Mouse (Mus musculus): ENCODE measurements around the gene Cacna1a.

Cacna1a gene

GRCm38 (mm10) chr8:84388275-84388674 lies at the start of gene Cacna1a:
Cacna1a (plus strand) TSS chr8:84388440.
- DNase-seq, result no peak

GRCm38 (mm10) chr8:84338493-84338892 lies 49.7 kb upstream of the Cacna1a start:
- DNase-seq, result no peak

DNA sequence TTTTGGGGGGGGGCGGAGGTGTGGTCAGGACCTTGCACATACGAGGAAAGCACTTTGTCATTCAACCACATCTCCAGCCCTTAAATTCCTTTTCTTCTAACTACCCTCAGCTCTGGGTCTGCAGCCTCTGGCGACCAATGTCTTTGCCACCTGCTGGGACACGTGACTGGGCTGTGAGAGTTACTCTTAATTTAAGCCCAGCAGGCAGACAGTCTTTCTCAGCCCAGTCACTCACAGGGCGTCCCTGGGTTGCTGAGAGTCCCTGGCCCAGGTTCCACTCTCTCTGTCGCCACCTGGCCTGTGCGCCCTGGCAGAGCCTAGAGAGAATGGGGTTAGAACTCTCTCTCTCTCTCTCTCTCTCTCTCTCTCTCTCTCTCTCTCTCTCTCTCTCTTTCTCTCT lies 48.9 kb upstream of the Cacna1a start:
- no peak for DNase-seq

DNA sequence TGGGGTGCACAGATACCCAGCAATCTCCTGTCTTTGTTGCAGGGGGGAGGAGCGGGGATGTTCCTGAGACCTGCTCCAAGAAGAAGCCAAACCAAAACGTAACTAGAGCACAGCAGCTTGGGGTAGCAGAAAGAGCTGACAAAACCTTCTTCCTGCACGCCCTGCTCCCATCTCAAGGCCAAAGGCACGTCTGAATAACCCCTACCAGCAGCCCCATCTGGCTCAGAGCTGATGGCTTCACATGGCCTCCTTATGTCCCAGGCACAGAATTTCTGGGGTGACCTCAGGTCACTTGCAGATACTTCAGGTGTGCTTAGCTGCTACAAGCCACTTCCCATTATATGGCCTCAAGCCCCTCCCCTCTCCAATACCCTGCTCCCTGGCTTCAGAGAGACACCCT lies 48.4 kb upstream of the Cacna1a start:
- no peak for DNase-seq

- no peak for DNase-seq
These were observed 47.6 kb upstream of the Cacna1a start for GRCm38 (mm10) chr8:84340671-84341070.

GRCm38 (mm10) chr8:84345493-84345892 lies 42.7 kb upstream of the Cacna1a start:
- DNase-seq, result no peak

DNA sequence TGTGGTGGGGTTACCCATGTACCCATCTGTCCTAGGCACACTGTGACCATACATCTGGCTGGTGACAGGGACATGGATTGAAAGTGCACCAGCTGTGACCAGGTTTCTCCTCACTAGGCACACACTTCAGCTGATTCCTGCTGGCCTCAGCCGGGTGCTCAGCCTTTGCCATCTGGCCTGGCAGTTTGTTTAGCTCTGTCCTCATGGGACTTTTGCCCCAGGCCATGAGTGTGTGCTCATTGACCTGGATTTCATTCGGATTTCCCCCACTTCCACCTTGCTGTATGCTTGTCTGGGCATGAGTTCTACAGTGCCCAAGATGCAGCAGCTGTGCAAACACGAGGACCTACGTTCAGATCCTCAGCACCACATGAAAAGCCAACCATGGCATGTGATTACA lies 41.8 kb upstream of the Cacna1a start:
- DNase-seq, result no peak

- no peak for DNase-seq
These were observed 38.7 kb upstream of the Cacna1a start for GRCm38 (mm10) chr8:84349526-84349925.

- DNase-seq, result no peak
These were observed 37.3 kb upstream of the Cacna1a start for GRCm38 (mm10) chr8:84350960-84351359.

DNA sequence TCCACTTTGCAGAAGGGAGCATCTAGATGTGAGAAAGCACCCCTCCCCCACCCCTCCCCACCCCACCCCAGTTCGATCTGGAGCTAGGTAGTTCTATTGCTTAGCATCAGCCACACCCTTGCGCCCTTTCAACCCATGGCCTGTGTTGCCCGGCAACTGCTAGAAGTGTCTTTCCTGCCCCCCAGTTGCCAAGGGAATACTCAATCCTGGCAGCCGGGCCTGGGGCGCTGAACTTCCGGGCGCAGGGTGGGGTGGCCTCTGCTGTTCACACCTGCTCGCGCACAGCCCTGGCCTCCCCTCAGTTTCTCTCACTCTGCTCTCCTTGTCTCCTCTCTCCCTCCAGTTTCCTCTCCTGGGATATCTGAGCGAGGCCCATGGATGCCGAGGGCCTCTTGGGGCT lies 31.8 kb upstream of the Cacna1a start:
- no peak for DNase-seq

GRCm38 (mm10) chr8:84357631-84358371 lies 30.4 kb upstream of the Cacna1a start:
- DNase-seq, result peak; percentile 37 to 68

GRCm38 (mm10) chr8:84363428-84364134 lies 24.7 kb upstream of the Cacna1a start:
- DNase-seq, result peak; percentile 21 to 49

DNA sequence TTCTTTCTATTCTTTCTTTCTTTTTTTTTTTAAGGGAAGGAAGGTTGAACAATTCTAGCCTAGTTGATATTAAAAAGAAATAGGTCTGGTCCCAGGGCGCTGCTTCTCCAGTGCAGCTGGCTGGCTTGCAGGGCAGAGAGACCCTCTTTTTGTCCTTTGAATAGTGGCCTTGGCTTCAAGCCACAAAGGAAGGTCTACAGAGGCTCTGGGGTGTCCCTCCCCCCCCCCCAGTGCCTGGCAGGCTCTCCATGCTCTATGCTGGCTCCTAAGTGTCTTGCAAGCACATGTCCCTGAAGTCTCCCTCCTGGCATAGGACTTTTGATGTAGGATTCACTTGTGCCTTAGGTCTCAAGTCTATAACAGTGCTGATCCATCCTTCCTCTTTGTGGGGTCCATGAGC lies 23.0 kb upstream of the Cacna1a start:
- DNase-seq, result no peak

- no peak for DNase-seq
These were observed 17.3 kb upstream of the Cacna1a start for GRCm38 (mm10) chr8:84370972-84371371.

- DNase-seq, result no peak
These were observed 13.2 kb upstream of the Cacna1a start for GRCm38 (mm10) chr8:84375038-84375437.

GRCm38 (mm10) chr8:84375803-84376202 lies 12.4 kb upstream of the Cacna1a start:
- no peak for DNase-seq

GRCm38 (mm10) chr8:84376564-84376963 lies 11.7 kb upstream of the Cacna1a start:
- no peak for DNase-seq

- no peak for DNase-seq
These were observed 6.6 kb upstream of the Cacna1a start for GRCm38 (mm10) chr8:84381676-84382075.

DNA sequence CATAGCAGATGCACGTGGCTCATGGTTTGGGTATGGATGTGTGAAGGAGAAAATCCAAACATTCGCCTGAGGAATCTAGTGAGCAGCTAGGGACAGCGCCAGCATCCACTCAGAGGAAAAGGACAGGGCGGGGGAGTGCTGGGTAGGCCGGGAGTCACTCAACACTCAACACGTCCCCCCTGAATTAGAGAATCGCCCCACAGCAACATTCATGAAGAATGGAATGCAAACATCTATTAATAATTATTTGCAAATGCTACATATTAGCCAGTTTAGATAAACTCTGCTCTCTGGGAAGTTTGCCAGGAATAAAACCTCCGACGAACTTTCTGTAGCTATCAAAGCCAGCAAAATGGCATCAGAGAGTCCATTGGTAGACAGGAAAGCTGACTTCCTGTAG lies 533 bp downstream of the Cacna1a start:
- no peak for DNase-seq

GRCm38 (mm10) chr8:84389173-84389572 lies 933 bp downstream of the Cacna1a start:
- DNase-seq, result no peak

DNA sequence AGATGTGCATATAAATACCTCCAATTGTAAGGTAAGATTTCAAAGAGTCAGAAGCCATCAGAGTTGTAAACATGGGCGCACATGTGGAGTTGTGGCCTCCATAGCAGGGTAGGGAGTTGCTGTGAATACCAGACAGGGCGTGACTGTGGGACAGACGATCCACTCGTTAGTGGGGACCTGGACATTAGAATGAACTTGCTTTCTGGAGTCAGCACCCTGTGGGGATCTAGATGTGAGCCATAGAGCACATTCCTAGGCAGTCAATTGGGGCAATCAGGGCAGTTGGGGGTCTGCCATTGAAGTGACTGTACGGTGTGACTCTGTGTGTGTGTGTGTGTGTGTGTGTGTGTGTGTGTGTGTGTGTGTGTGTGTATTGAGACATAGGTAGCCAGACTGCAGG lies 3.4 kb downstream of the Cacna1a start:
- no peak for DNase-seq

- DNase-seq, result no peak
These were observed 7.7 kb downstream of the Cacna1a start for GRCm38 (mm10) chr8:84395751-84396457.

All from spleen, adult 18-20 months (tissue).